Mouse (Mus musculus) common myeloid progenitor, adult 5-6 weeks (primary cell): ENCODE results near the gene Prss35. TPM values are rescaled to one million over a fixed set of nuclear protein-coding genes. Genes with fewer than 3 reads are reported as not detected.

ENCODE experiments used
- ATAC-seq: replicated peaks from 2 replicates; pipeline ENCODE4 v1.8.0; 2016; ENCODE audit warnings: low read depth, mild to moderate bottlenecking, moderate TSS enrichment, inconsistent platforms; ENCODE audit not compliant: poor library complexity, severe bottlenecking
- total RNA-seq: library from RNA; stranded (forward); fragments of 200-1000, 187-1606 nt; gene quantifications from 2 replicates; pipeline ENCODE4 v1.2.3, GENCODE M21; 2017

The Prss35 gene
- total RNA-seq, 1 experiment from 2014 or later, result not detected

- no peak for ATAC-seq
These were observed 14.4 kb upstream of the Prss35 start for GRCm38 (mm10) chr9:86729084-86729483.

DNA sequence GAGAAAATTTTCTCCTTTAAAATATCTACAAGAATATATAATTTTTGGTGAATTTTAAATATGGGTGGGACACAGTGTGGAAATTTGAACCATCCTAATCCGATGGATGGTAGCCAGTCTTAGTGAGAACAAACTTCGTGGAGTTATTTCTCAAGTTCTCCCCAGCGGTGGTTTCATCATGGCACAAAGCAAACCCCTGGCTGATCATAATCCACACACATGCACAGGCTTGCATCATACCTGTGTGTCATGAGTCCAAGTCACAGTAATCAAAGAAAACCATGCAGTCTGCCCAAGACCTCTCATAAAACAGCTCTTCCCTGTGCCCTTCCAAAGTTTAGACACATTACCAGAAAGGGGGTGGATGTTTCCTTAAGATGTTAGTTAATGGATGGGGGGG is 13.6 kb upstream of the Prss35 start:
- no peak for ATAC-seq

DNA sequence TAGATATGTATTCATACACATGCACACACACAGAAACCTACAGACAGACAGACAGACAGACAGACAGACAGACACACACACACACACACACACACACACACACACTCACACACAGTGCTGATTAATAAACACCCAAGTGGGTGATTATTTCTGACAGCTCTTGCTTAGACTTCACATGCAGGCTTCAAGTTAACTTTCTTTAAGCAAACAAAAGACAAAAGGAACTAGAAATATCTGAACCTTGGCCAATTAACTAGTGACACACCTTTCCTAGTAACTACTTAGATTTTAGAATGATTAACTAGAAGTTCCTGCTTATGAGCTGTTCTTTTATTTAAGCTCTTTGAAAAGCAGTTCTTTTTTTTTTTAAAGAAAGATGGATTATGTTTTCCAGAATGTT is 9.1 kb upstream of the Prss35 start:
- no peak for ATAC-seq

DNA sequence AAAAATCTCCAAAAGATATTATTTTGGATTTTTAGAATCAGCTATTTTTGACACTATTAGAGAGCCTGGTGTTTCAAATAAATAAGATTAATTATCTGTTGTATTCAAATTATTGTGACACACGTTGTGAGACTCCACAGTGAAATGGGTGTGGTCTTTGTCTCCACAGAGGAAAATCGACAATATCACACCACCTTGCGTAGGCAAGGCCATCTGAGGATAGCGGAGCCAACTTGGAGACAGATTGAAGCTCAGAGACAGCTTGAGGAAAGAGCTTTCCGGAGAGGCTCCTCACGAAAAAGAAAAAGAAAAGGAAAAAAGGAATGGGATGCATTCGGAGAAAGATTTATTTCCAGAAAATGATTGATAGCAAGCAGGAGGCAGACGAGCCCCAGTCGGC is 8.7 kb upstream of the Prss35 start:
- no peak for ATAC-seq

- ATAC-seq, result no peak
These were observed 6.5 kb upstream of the Prss35 start for GRCm38 (mm10) chr9:86736991-86737390.

DNA sequence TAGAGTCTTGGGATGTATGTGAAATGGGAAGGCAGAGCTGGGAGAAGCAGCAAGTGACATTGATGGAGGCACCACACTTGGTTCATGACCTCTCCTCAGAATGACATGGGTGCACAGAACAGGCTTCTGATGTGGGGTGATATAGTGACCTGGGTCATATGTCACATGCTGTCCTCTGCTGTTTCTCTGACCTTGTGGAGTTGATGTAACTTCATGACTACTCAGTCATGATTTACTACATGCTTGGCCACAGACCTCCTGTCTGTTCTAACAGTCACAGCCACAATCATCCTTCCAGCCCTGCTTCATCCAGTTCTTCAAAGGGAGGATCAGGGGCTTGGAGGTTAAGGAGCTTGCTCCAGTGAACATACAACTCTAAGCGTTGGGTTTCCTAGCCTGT is 5.4 kb upstream of the Prss35 start:
- ATAC-seq, result no peak

- ATAC-seq, result no peak
These were observed 4.6 kb upstream of the Prss35 start for GRCm38 (mm10) chr9:86738801-86739200.

DNA sequence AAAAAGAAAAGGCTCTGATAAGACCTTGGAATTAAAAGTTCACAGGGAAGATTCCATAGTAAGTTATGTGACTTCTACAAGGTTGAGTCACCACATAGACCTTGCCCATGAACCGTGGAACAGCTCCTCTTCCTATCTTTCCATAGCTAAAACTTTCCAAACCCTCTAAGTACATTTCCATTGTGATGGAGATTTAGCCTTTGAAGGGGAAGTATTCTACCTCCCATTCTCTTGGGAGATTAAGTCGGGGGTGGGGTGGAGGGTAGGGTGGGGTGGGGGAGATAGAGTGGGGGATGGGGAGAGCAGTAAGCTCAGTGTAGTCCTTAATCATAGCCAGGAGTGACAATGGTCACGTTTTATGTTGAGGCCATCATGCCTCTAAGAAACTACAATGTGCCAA is 3.5 kb upstream of the Prss35 start:
- ATAC-seq, result no peak

DNA sequence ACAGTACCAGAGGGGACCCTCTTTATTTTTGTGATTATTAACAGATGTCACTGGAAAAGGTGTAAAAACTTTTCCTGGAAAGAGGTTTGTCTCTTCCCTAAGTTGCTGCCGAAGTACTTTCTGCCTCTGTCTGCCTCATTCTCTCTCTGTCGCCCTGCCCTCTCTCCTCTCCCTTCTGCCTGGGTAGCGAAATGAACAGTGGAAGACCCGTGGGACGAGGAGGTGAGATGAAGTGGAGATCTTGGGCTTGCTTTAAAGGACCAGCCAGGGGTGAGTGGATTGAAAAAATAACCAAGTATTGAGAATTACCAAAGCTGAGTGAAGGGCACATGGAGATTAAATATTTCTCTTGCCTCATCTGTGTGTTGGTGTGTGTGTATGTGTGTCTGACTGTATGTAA is 592 bp downstream of the Prss35 start:
- no peak for ATAC-seq

DNA sequence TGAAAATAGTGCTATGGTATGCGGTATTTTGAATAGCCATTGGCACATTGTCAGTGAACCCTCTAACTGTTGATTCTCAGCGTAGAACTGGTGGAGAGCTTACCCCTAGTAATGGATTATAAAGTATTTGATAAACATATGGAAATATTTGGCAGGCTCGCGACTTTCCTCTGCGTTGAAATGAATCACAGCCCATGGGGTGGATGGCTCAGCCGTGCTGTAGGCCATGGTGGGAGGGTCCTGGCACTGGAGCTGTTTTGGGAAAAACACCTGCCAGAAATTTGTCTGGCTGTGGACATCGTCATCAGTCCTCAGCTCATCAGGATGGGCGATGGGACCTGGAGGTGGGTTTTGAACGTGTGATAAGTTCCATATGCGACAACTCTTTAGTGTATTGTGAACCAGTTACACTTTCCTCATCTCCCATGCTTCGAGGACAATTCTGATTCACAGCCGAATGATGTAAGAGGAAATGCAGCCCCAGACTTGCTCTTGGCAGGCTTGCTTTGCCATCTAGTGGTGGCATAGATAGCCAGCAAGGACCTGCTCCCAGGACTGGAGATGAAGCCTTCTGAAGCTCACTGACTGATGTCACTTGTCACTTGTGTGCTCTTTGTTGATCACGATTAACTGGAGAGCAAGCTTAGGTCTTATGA is 2.6 kb downstream of the Prss35 start:
- ATAC-seq, result peak; percentile 92

GRCm38 (mm10) chr9:86762477-86763376 is 19.3 kb downstream of the Prss35 start:
- ATAC-seq, result no peak

DNA sequence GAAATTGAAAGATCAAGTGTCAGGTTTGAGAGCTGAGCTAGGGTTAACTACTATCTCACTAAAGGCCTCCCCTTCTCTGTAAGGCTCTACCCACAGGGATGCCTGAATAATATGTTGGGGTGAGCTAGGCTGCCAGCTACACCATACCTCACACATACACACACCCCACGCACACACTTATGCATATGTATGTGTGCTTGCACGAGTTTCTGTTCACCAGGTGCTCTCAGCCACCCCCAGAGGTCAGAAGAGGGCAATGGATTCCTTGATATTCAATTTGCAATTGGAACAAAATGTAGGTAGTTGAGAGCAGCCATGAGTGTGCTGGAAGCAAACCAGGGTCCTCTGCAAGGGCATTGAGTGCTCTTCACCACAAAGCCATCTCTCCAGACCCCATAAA is 20.6 kb downstream of the Prss35 start:
- no peak for ATAC-seq

- ATAC-seq, result no peak
These were observed 23.5 kb downstream of the Prss35 start for GRCm38 (mm10) chr9:86766991-86767390.

- no peak for ATAC-seq
These were observed 29.4 kb downstream of the Prss35 start for GRCm38 (mm10) chr9:86772897-86773296.

DNA sequence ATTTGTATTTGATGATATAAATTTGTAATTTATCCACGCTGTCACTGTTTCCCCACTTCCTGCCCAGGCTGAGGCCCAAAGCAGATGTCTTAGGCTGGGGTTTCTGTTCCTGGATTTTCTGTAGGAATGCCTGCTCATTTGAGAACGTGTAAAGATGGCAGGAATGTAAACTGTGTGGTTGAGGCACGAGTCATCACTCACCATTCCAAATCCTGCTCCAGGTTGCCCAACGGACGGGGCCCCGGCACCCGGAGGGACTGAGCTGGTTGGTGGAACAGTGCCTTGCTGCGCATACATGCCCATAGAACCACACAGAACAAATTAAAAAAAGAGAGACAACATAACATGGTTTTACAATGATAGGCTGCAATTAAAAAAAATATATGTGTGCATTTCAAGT is 30.5 kb downstream of the Prss35 start:
- ATAC-seq, result no peak

DNA sequence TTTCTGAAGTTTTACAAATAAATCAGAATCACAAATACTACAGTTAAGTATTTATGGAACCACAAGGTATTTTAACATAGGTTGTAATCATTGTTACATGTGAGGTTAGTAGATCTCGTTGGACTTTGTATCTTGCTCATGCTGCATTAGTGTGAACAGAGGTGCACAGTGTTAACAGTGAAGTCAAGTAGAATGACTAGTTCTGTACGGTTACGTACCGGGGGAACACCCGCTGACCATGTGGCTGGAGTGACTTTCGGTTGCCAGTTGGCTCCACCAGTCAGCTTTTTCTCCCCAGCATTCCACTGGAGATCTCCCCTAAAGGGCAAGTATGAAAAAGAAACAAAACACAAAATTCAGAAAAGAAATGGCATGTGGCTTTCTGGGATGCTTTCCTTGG is 31.9 kb downstream of the Prss35 start:
- ATAC-seq, result no peak

- no peak for ATAC-seq
These were observed 33.9 kb downstream of the Prss35 start for GRCm38 (mm10) chr9:86777309-86777708.

- no peak for ATAC-seq
These were observed 34.8 kb downstream of the Prss35 start for GRCm38 (mm10) chr9:86778212-86778611.

- ATAC-seq, result no peak
These were observed 38.0 kb downstream of the Prss35 start for GRCm38 (mm10) chr9:86781426-86781825.

DNA sequence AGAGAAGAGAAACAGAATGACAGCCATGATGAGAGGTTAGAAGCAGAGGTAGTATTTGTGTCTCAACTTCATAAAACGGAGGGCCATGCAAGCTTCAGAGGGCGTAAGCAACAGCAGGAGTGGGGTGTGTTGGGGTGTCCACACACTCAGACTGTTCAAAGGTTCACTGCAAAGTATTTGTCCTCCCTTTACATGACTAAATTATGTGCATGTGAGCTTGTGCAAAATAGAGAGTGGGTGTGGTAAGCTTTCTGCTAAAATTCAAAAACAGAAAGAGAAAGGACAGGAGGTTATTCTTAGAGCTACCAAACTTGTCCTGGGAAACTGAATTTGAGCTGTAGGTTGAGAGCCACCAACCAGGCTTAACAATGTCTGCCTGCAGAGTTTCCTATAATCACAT is 39.4 kb downstream of the Prss35 start:
- ATAC-seq, result no peak

- no peak for ATAC-seq
These were observed 45.7 kb downstream of the Prss35 start for GRCm38 (mm10) chr9:86789186-86789585.

DNA sequence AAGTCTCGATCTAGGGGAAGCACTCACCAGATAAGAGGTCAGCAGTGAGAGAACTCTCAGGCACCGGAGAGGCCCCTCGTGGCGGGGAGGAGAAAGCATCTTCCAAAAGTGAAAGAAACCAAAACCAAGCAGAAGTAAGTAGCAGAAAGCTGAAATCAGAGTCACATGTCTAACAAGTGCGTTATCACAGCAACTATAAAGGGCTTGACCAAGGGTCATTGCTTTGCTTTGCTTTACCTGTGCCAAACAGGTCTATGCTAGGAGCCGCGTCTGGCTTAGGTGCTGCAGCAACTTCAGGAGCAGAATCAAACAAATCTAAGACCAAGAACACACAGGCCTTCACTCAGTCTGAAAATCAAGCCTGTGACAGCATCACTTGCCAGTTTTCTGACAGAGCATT is 48.5 kb downstream of the Prss35 start:
- no peak for ATAC-seq
